Mouse (Mus musculus) small intestine, adult 2 months (tissue): ENCODE measurements around the gene Olfr403. TPM values are rescaled to one million over a fixed set of nuclear protein-coding genes. Genes with fewer than 3 reads are reported as not detected.
"Not testable (repeated sequence)": the region's sequence is repeated elsewhere in the genome, so short reads cannot be mapped to it uniquely, and the experiment has no call there.

Source experiments
- H3K27ac ChIP-seq: fragments of 200-500 bp; 2 replicates; pipeline ENCODE4 v1.5.1; 2012; ENCODE audit warnings: low read depth, low read length, control low read depth, inconsistent platforms; ENCODE audit not compliant: insufficient read depth
- H3K27me3 ChIP-seq: fragments of 200-500 bp; 2 replicates; pipeline ENCODE4 v1.6.1; 2012; ENCODE audit warnings: mild to moderate bottlenecking, moderate library complexity, low read length, inconsistent platforms; ENCODE audit not compliant: control insufficient read depth, insufficient read depth
- H3K36me3 ChIP-seq: fragments of 200-500 bp; 2 replicates; pipeline ENCODE4 v1.6.1; 2012; ENCODE audit warnings: mild to moderate bottlenecking, low read length, control low read depth, inconsistent platforms; ENCODE audit not compliant: control insufficient read depth, insufficient read depth
- H3K4me1 ChIP-seq: fragments of 200-500 bp; 2 replicates; pipeline ENCODE4 v1.6.1; 2012; ENCODE audit warnings: low read length, inconsistent platforms, mixed read lengths; ENCODE audit not compliant: control insufficient read depth, insufficient read depth, insufficient read length
- H3K4me3 ChIP-seq: fragments of 200-500 bp; 2 replicates; pipeline ENCODE4 v1.5.1; 2012; ENCODE audit warnings: low read depth, mild to moderate bottlenecking, control low read depth, inconsistent platforms, low read length, moderate library complexity
- CTCF ChIP-seq: fragments of 200-500 bp; IDR thresholded peaks from 2 replicates; pipeline ENCODE4 v1.5.1; 2012; ENCODE audit warnings: low read depth, mild to moderate bottlenecking, control low read depth, inconsistent platforms, low read length, moderate library complexity, mixed read lengths; ENCODE audit not compliant: insufficient replicate concordance, insufficient read length; ENCODE audit errors: extremely low read depth
- POLR2A ChIP-seq: fragments of 200-500 bp; IDR thresholded peaks from 2 replicates; pipeline ENCODE4 v1.6.1; 2012; ENCODE audit warnings: low read depth, mild to moderate bottlenecking, control low read depth, inconsistent platforms, low read length, moderate library complexity
- WGBS: fragments of 180-500 bp; shearing (Covaris S2); methylation state at CpG from one replicate; pipeline ENCODE4 v1.1.7; 2018; 5-methylcytosine and 5-hydroxymethylcytosine counted together
- polyA plus RNA-seq: library from polyadenylated mRNA; depleted of rRNA; stranded (reverse); fragments of >200 nt; gene quantifications from 2 replicates; pipeline ENCODE4 v1.2.3, GENCODE M21; 2012; rRNA removed

The Olfr403 gene
- polyA plus RNA-seq = not detected in 2 replicates

DNA sequence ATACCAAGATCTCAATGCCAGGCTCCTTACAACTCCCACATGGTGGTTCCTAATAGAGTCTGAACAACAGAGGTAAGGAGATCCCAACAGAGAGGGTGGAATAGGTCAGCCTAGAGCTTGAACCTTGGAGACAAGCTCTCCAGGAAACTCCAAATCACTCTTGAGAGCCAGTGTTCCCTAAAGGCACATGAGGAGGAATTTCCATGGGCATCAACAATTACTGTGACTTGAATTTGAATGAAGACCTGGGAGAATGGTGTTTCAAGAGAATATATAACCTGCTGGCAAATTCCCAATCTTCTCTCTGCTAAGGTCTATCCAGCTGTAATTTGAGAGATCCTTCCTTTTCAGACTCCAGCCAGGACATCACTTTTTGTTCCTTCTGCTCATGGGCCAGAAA lies at the start of gene Olfr403:
Olfr403 (plus strand) TSS at position 301 of the 400 bp plus-strand sequence.
- H3K27ac ChIP-seq = no peak within 1 kb of the TSS
- TF ChIP-seq CTCF (no peak), POLR2A (no peak)
- H3K4me3 ChIP-seq = no peak within 1 kb of the TSS
- H3K27me3 ChIP-seq = no peaks in the 10 kb centered on the region
- no peaks in the 10 kb centered on the region for H3K36me3 ChIP-seq
- H3K4me1 ChIP-seq = no peaks in the 10 kb centered on the region

DNA sequence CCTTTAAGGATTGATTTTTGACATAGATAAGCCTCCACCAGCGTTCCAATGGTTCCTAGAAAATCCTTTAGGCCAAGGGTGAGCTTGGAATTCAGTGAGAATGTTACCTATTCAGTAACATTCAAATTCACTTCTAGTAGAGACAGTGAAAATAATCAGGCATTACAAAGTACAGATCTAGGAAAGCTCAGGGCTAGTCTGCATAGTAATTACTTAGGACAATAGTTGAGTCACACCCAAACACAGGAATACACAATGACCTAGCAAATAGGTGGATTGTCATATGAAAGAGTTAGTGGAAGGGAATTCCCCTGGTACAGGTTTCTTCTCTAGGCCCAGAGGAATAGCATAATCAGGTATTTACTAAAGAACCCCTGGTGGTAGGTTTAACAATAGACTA lies 46.0 kb upstream of the Olfr403 start:
- not testable (repeated sequence) for H3K36me3 ChIP-seq, H3K4me1 ChIP-seq, H3K4me3 ChIP-seq, H3K27ac ChIP-seq, H3K27me3 ChIP-seq
- 19% methylated on average over 1 of the region's 1 CpGs for WGBS

GRCm38 (mm10) chr11:74145866-74146265 lies 40.2 kb upstream of the Olfr403 start:
- no peak overlapping the region for H3K27ac ChIP-seq
- TF ChIP-seq POLR2A = no peak
- TF ChIP-seq CTCF = no peak
- H3K36me3 ChIP-seq = no peaks in the 10 kb centered on the region
- no peaks in the 10 kb centered on the region for H3K27me3 ChIP-seq
- no peak overlapping the region for H3K4me3 ChIP-seq
- no peaks in the 10 kb centered on the region for H3K4me1 ChIP-seq

DNA sequence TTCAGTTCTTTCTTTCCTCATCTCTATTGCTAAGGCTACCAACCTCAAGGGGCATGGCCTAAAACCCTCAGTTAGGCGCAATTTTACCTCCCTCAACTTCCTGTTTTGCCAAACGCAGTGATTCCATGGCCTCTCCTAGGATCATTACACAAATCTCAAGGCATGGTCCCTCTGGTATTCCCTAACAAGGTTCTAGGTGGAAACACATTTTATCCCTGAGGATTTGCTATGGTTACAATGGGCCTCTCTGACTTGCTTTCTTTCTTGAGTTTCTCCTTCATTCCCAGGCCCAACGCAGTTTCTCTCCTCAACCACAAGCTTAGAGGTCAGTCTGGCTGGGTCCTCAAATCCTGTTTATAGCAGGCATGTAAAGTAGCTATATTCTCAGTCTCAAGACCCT lies 32.8 kb upstream of the Olfr403 start, which contains the start of gene Olfr402:
Olfr402 (plus strand) TSS at position 301 of the 400 bp plus-strand sequence.
- Histone ChIP-seq H3K36me3 (no peaks in the 10 kb centered on the region), H3K27ac (no peak within 1 kb of the TSS), H3K4me3 (no peak within 1 kb of the TSS), H3K4me1 (no peaks in the 10 kb centered on the region), H3K27me3 (no peaks in the 10 kb centered on the region)
- 59% methylated on average over 3 of the region's 3 CpGs for WGBS
- no peak for TF ChIP-seq POLR2A
- no peak for TF ChIP-seq CTCF

DNA sequence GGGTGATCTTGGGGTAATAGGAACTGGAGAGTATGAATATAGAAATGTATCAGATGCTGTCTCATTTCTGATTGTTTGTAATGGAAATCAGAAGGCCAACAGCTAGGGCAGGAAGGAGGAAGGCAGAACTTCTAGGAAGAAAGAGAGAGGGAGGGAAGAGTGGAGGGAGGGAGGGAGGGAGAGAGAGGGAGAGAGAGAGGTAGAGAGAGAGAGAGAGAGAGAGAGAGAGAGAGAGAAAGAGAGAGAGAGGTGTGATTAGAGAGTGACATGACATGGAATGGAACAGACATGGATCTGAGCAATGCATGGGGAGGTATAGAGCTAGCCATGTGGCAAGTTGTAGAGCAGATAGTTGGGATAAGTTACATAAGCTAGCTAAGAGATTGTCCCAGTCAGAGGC lies 17.3 kb upstream of the Olfr403 start:
- Histone ChIP-seq H3K4me1 (no peaks in the 10 kb centered on the region), H3K36me3 (no peaks in the 10 kb centered on the region), H3K27ac (no peak overlapping the region), H3K4me3 (no peak overlapping the region), H3K27me3 (no peaks in the 10 kb centered on the region)
- TF ChIP-seq POLR2A = no peak
- no peak for TF ChIP-seq CTCF

DNA sequence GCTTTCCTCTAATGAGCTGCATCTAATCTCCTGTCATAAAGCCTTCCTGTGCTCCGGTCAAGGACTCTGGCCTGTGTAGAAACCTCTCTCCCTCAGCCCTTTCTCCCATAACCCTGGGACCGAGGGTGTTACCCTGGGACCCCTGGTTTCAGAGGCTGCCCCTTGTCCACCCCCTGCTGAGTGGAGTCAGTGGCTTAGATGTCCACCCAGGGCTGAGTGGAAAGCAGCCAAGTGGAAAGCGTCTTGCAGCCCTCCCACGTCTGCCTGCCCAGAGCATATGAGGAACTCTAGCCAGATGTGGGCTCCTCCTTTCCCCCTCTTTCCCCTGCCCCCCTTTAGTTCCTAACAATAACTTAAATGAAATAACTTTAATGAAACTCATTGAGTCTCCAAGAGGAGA lies 2.9 kb upstream of the Olfr403 start:
- Histone ChIP-seq H3K27ac (no peak overlapping the region), H3K4me3 (no peak overlapping the region), H3K27me3 (no peaks in the 10 kb centered on the region), H3K36me3 (no peaks in the 10 kb centered on the region), H3K4me1 (no peaks in the 10 kb centered on the region)
- 65% methylated on average over 4 of the region's 4 CpGs for WGBS
- TF ChIP-seq CTCF (no peak), POLR2A (no peak)

GRCm38 (mm10) chr11:74183745-74184144 lies 2.3 kb upstream of the Olfr403 start:
- Histone ChIP-seq H3K36me3 (no peaks in the 10 kb centered on the region), H3K27me3 (no peaks in the 10 kb centered on the region), H3K27ac (no peak overlapping the region), H3K4me3 (no peak overlapping the region), H3K4me1 (no peaks in the 10 kb centered on the region)
- WGBS = 61% methylated on average over 4 of the region's 4 CpGs
- TF ChIP-seq POLR2A = no peak
- TF ChIP-seq CTCF = no peak

DNA sequence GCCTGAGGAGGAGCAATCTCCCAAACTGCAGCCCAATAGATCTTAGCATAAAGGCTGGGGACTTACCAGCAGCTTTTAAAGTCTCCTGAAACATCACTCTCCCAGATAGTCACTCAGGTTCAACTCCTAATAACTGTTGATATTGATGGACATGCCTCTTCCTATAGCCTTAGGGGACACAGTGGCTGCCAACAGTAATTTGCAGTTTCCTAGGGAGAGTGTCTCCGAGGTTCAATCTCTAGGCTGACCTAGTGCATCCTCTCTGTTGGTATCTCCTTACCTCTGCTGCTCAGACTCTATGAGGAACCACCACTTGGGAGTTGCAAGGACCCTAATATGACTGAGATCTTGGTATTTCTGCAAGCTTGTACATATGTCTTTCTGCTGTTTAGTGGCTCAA lies 25.2 kb downstream of the Olfr403 start, which contains the start of gene Olfr43:
Olfr43 (minus strand) TSS at position 101 of the 400 bp plus-strand sequence.
- Histone ChIP-seq H3K36me3 (no peaks in the 10 kb centered on the region), H3K27me3 (no peaks in the 10 kb centered on the region), H3K4me3 (no peak within 1 kb of the TSS), H3K27ac (no peak within 1 kb of the TSS), H3K4me1 (no peaks in the 10 kb centered on the region)
- TF ChIP-seq CTCF (no peak), POLR2A (no peak)
- 52% methylated on average over 1 of the region's 1 CpGs for WGBS

DNA sequence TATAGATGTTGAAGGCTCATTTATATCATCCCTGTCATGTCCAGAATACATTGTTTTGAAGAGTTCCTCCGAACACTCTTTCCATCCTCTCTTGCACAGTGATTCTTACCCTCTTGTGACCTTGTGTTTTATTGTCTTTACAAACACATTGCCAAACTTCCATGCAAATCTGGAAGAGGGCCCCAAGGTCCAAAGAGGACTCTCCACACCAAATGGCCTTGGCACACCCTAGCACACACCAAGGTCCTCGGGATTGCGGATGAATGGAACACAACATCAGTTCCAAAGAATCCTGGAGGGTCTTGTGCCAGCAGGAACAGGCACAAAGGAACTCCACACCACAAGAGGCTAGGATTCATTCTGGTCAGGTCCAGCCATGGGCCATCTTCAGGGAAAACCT lies 55.2 kb downstream of the Olfr403 start:
- no peak for TF ChIP-seq POLR2A
- no peak for TF ChIP-seq CTCF
- 78% methylated on average over 3 of the region's 3 CpGs for WGBS

More for the DNA sequence above, 55.2 kb downstream of the Olfr403 start:
- Histone ChIP-seq H3K4me3 (no peak overlapping the region), H3K36me3 (no peaks in the 10 kb centered on the region), H3K4me1 (no peaks in the 10 kb centered on the region), H3K27me3 (no peaks in the 10 kb centered on the region), H3K27ac (no peak overlapping the region)

Other genes with a start within 250 kb of the Olfr403 start
- not detected in 2 replicates for gene Olfr23, start 249.6 kb upstream of the Olfr403 start, polyA plus RNA-seq
- gene Olfr397, start 225.4 kb upstream of the Olfr403 start, polyA plus RNA-seq = not detected in 2 replicates
- gene Olfr398, start 195.8 kb upstream of the Olfr403 start, polyA plus RNA-seq = not detected in 2 replicates
- not detected in 2 replicates for gene Olfr139, start 129.7 kb upstream of the Olfr403 start, polyA plus RNA-seq
- gene Olfr399, start 129.6 kb upstream of the Olfr403 start, polyA plus RNA-seq = not detected in 2 replicates
- gene Zfp616, start 116.3 kb upstream of the Olfr403 start, polyA plus RNA-seq = not detected in 2 replicates
- not detected in 2 replicates for gene Olfr401, start 72.5 kb upstream of the Olfr403 start, polyA plus RNA-seq
- gene Olfr402, start 32.7 kb upstream of the Olfr403 start, polyA plus RNA-seq = not detected in 2 replicates
- gene Olfr43, start 25.1 kb downstream of the Olfr403 start, polyA plus RNA-seq = not detected in 2 replicates
- gene Olfr406, start 73.6 kb downstream of the Olfr403 start, polyA plus RNA-seq = not detected in 2 replicates
- not detected in 2 replicates for gene Olfr59, start 97.5 kb downstream of the Olfr403 start, polyA plus RNA-seq
- gene Olfr410, start 151.8 kb downstream of the Olfr403 start, polyA plus RNA-seq = not detected in 2 replicates
- gene Olfr411, start 166.4 kb downstream of the Olfr403 start, polyA plus RNA-seq = not detected in 2 replicates
- gene Olfr412, start 175.8 kb downstream of the Olfr403 start, polyA plus RNA-seq = not detected in 2 replicates